Mouse (Mus musculus) liver, postnatal 0 days (tissue): ENCODE data around the gene Bysl. TPM values are rescaled to one million over a fixed set of nuclear protein-coding genes. Genes with fewer than 3 reads are reported as not detected.

ENCODE experiments used
- ATAC-seq: fragments of 200-750 bp; cut with Nextera tagmentation; 2 replicates; pipeline ENCODE4 v1.8.0; 2017; ENCODE audit warnings: mild to moderate bottlenecking, moderate library complexity
- DNase-seq: peaks from one replicate; pipeline ENCODE4 v3.0.0-alpha.2; 2016
- H3K27ac ChIP-seq: fragments of 300-500 bp; sonication (generic); 2 replicates; pipeline ENCODE4 v1.5.1; 2014; ENCODE audit warnings: antibody characterized with exemption, moderate library complexity, mild to moderate bottlenecking, low read depth
- H3K27me3 ChIP-seq: fragments of 300-500 bp; sonication (generic); 2 replicates; pipeline ENCODE4 v1.6.1; 2014; ENCODE audit warnings: low read length, control low read depth, mixed read lengths; ENCODE audit not compliant: insufficient read depth
- H3K36me3 ChIP-seq: fragments of 300-500 bp; sonication (generic); replicated peaks from 2 replicates; pipeline ENCODE4 v1.6.1; 2014; ENCODE audit warnings: mild to moderate bottlenecking, control low read depth, low read length, moderate library complexity, mixed read lengths; ENCODE audit not compliant: insufficient read depth
- H3K4me1 ChIP-seq: fragments of 300-500 bp; sonication (generic); 2 replicates; pipeline ENCODE4 v1.6.1; 2014; ENCODE audit warnings: antibody characterized with exemption, mild to moderate bottlenecking, control low read depth; ENCODE audit not compliant: insufficient read depth
- H3K4me2 ChIP-seq: fragments of 300-500 bp; sonication (generic); 2 replicates; pipeline ENCODE4 v1.6.1; 2014; ENCODE audit warnings: low read depth, mild to moderate bottlenecking, low read length, moderate library complexity, mixed read lengths
- H3K4me3 ChIP-seq: fragments of 300-500 bp; sonication (generic); 2 replicates; pipeline ENCODE4 v1.5.1; 2014; ENCODE audit warnings: low read depth, low read length
- H3K9ac ChIP-seq: fragments of 300-500 bp; sonication (generic); replicated peaks from 2 replicates; pipeline ENCODE4 v1.6.1; 2014; ENCODE audit warnings: mild to moderate bottlenecking, moderate library complexity
- H3K9me3 ChIP-seq: fragments of 300-500 bp; sonication (generic); 2 replicates; pipeline ENCODE4 v1.6.1; 2016; ENCODE audit warnings: mild to moderate bottlenecking, control low read depth, low read length, mixed read lengths
- CTCF ChIP-seq: sonication (generic); IDR thresholded peaks from 2 replicates; pipeline ENCODE4 v1.5.1; 2016; ENCODE audit warnings: antibody characterized with exemption, low read depth
- EP300 ChIP-seq: IDR thresholded peaks from 2 replicates; pipeline ENCODE4 v1.6.1; 2016; ENCODE audit warnings: antibody characterized with exemption, low read depth, mild to moderate bottlenecking
- WGBS: fragments of 180-500 bp; shearing (Covaris S2); extraction: QIAGEN DNeasy Blood & Tissue Kit; methylation state at CpG from one replicate; pipeline ENCODE4 v1.1.7; 2014; ENCODE audit not compliant: insufficient replicate concordance; 5-methylcytosine and 5-hydroxymethylcytosine counted together
- polyA plus RNA-seq: library from polyadenylated mRNA; unstranded; fragments of >200 nt; fragmentation: Nextera tagmentation; extraction: Ambion mirVana; gene quantifications from 2 replicates; pipeline ENCODE4 v1.2.1, GENCODE M21; 2015

Gene Bysl
- polyA plus RNA-seq, 1 experiment from 2014 or later = 10.6 TPM

DNA sequence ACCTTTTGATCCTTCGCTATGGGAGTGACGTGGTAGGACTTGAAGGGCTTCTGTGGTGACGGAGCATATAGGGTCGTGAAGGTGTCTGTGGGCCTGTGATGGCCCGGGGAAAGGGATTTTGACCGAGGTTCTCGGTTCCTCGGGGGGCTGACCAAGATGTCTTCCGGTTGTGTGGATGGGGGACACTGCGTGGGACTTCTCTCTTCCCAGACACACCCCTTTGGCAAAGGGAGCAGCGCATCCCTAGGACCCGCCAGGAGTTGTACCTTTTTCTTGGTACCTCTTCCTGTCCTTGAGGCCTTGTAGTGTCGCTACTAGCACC is 330 bp upstream of the Bysl start:
- H3K4me2 ChIP-seq = peak overlapping the region; percentile 98
- peaks cover 32% of the 10 kb centered on the region for H3K36me3 ChIP-seq
- H3K27me3 ChIP-seq = no peaks in the 10 kb centered on the region
- no peaks in the 10 kb centered on the region for H3K9me3 ChIP-seq
- WGBS = under 1% methylated on average over 13 of the region's 13 CpGs
- H3K4me1 ChIP-seq = peaks cover 23% of the 10 kb centered on the region
- no peak for TF ChIP-seq CTCF
- no peak for TF ChIP-seq EP300
- ATAC-seq (peak; percentile 5), DNase-seq (no peak)
- peak overlapping the region; percentile 79 for H3K4me3 ChIP-seq
- peak overlapping the region; percentile 77 for H3K9ac ChIP-seq
- H3K27ac ChIP-seq = peak overlapping the region; percentile 88

DNA sequence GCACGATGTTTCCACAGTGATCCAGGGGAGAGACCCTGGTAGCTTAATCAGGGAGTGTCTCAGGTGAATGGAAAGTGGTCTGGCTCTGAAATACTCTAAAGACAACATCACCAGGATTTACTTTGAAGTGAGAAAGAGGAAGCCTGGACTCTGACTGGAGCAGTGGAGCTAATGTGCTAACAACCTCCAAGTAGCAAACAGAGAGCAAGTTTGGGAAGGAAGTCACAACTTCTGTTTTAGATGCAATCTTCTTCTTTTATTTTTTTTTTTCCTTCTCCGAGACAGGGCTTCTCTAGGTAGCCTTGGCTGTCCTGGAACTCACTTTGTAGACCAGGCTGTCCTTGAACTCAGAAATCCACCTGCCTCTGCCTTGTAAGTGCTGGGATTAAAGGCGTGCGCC is 2.1 kb downstream of the Bysl start:
- H3K27ac ChIP-seq = peak overlapping the region; percentile 37; the same call in 1 of the 2 replicates
- H3K4me2 ChIP-seq = peak overlapping the region; percentile 98; the same call in 1 of the 2 replicates
- no peak for TF ChIP-seq EP300
- no peak for TF ChIP-seq CTCF
- no peak overlapping the region for H3K9ac ChIP-seq
- H3K36me3 ChIP-seq = peaks cover 36% of the 10 kb centered on the region
- ATAC-seq (no peak), DNase-seq (no peak)
- no peaks in the 10 kb centered on the region for H3K27me3 ChIP-seq
- WGBS = 71% methylated on average over 4 of the region's 4 CpGs
- peaks cover 21% of the 10 kb centered on the region for H3K4me1 ChIP-seq
- no peaks in the 10 kb centered on the region for H3K9me3 ChIP-seq
- H3K4me3 ChIP-seq = no peak overlapping the region

GRCm38 (mm10) chr17:47606220-47606619 is 5.1 kb downstream of the Bysl start:
- 75% methylated on average over 5 of the region's 5 CpGs for whole genome bisulfite sequencing
- H3K4me2 ChIP-seq = no peak overlapping the region
- no peak for ATAC-seq
- H3K9me3 ChIP-seq = no peaks in the 10 kb centered on the region
- TF ChIP-seq CTCF = peak; percentile 64
- no peak for TF ChIP-seq EP300
- no peak for DNase-seq
- no peak overlapping the region for H3K27ac ChIP-seq
- H3K27me3 ChIP-seq = no peaks in the 10 kb centered on the region
- no peak overlapping the region for H3K9ac ChIP-seq
- H3K4me1 ChIP-seq = peaks cover 10% of the 10 kb centered on the region
- H3K4me3 ChIP-seq = no peak overlapping the region
- peaks cover 55% of the 10 kb centered on the region for H3K36me3 ChIP-seq

DNA sequence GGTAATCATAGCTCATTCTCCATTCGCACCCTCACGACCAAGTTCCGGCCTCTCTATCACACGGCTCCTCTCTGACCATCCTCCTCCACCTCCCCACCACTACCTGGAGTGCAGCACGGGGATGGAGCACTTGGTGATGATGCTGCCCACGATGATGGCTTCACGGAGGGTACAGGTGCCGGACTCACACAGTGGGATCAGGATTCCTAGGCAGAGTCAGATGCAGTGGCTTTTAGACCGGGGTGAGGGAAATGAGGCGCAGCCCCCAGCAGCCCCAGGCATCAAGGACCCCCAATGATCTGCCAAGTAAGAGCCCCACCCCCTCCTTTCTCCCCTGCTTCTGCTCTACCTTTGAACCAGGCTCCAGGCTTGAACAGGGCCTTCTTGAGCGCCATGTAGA is 9.0 kb downstream of the Bysl start:
- 93% methylated on average over 11 of the region's 11 CpGs for WGBS
- H3K4me1 ChIP-seq = peaks cover 28% of the 10 kb centered on the region
- no peak overlapping the region for H3K4me3 ChIP-seq
- H3K4me2 ChIP-seq = no peak overlapping the region
- H3K9me3 ChIP-seq = no peaks in the 10 kb centered on the region
- TF ChIP-seq EP300 = no peak
- TF ChIP-seq CTCF = no peak
- no peak overlapping the region for H3K9ac ChIP-seq
- DNase-seq = no peak
- ATAC-seq = no peak
- H3K27me3 ChIP-seq = no peaks in the 10 kb centered on the region
- H3K36me3 ChIP-seq = peaks cover 81% of the 10 kb centered on the region
- H3K27ac ChIP-seq = no peak overlapping the region

GRCm38 (mm10) chr17:47601389-47601755 is 9.9 kb downstream of the Bysl start:
- Histone ChIP-seq H3K4me2 (no peak overlapping the region), H3K27ac (peak overlapping the region; percentile 93; the same call in 1 of the 2 replicates), H3K27me3 (no peaks in the 10 kb centered on the region), H3K9me3 (no peaks in the 10 kb centered on the region), H3K9ac (no peak overlapping the region), H3K36me3 (peaks cover 82% of the 10 kb centered on the region), H3K4me1 (peaks cover 37% of the 10 kb centered on the region), H3K4me3 (no peak overlapping the region)
- 89% methylated on average over 10 of the region's 10 CpGs for WGBS
- ATAC-seq (no peak), DNase-seq (peak; percentile 26)
- TF ChIP-seq EP300 (no peak), CTCF (no peak)

- TF ChIP-seq EP300 (no peak), CTCF (no peak)
- ATAC-seq = no peak
- WGBS = 75% methylated on average over 13 of the region's 13 CpGs
- H3K9me3 ChIP-seq = no peaks in the 10 kb centered on the region
- no peak overlapping the region for H3K4me3 ChIP-seq
- H3K4me1 ChIP-seq = peaks cover 40% of the 10 kb centered on the region
- H3K36me3 ChIP-seq = peaks cover 80% of the 10 kb centered on the region
- peak overlapping the region; percentile 93 for H3K27ac ChIP-seq
- H3K4me2 ChIP-seq = no peak overlapping the region
- H3K9ac ChIP-seq = no peak overlapping the region
- no peak for DNase-seq
- no peaks in the 10 kb centered on the region for H3K27me3 ChIP-seq
Observed at GRCm38 (mm10) chr17:47600601-47601388, 10.5 kb downstream of the Bysl start.
